Comparison of ENCODE assay signal across 19 mouse cellular contexts in the genomic region with DNA sequence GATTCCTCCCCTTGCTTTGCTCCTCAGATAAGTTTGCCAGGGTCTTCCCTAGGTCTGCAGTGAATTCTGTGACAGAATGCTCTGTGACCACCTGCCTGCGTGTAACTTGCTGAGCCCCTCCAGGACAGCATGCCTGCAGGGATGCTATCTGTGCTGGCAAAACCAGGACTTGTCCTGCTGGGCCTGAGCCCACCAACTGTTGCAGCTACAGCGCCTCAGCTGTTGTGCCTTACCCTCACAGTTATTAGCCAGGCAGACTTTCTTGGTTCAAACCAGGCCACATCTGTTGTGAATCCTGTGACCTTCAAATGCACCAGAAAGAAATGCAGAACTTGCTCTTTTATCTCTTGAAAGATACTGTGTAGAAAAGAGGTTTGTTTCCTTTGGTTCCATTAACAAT.
DNase-seq lines count a peak whose midpoint lies in the region; ATAC-seq lines count a peak whose summit lies in the region.
"Had no signal": no experiment of that assay in that cellular context is flagged by ENCODE, and none has a peak within 500 bp of the region (broad histone marks: within the 10 kb centered on the region; RNA-seq: fewer than 3 reads in every experiment).

No protein-coding gene starts in this region.

- 0 out of 2 replicates have a peak overlapping the region, but pooled peaks have one; percentile 2 for H3K27ac ChIP-seq in hindbrain, embryonic 15.5 days (replicated peaks)
- no peak overlapping the region for H3K27ac ChIP-seq in hindbrain, embryonic 11.5 days (ENCODE audit: low read depth, low read length)
- no peak overlapping the region for H3K27ac ChIP-seq in liver, embryonic 12.5 days
- H3K27ac ChIP-seq: heart, embryonic 15.5 days; liver, embryonic 14.5 days; neural tube, embryonic 12.5 days had no signal

- peak; percentile 32 for DNase-seq in embryo, embryonic 10 days (ENCODE audit: low spot score)
- no peak for DNase-seq in embryo, embryonic 9.5 days (ENCODE audit: extremely low spot score)
- no peak for DNase-seq in hindbrain, embryonic 11.5 days (ENCODE audit: low spot score)
- DNase-seq in retina, embryonic 14.5 days (ENCODE audit: low spot score) = peak; percentile 32
- no peak for DNase-seq in retina, postnatal 1 day
- no peak for DNase-seq in adrenal gland, postnatal 4 days (ENCODE audit: low spot score in 2 of 2)
- DNase-seq: adrenal gland, postnatal 10 days; cerebellum, adult 11-12 months; heart, adult 18-20 months; kidney, adult 18-20 months; kidney, postnatal 36 days; right cerebral cortex, postnatal 4 days; thymus, postnatal 25 days had no signal

- ATAC-seq in hindbrain, embryonic 15.5 days (ENCODE audit: low FRiP score, low read depth) = no peak
- no peak for ATAC-seq in hindbrain, embryonic 11.5 days (ENCODE audit: low FRiP score)
- ATAC-seq in liver, embryonic 12.5 days = no peak
- ATAC-seq: forebrain, embryonic 14.5 days had no signal

- peaks cover 29% of the 10 kb centered on the region for H3K4me1 ChIP-seq in hindbrain, embryonic 15.5 days (replicated peaks)
- no peaks in the 10 kb centered on the region for H3K4me1 ChIP-seq in hindbrain, embryonic 11.5 days (replicated peaks; ENCODE audit: control insufficient read depth, insufficient read depth, low read length)
- H3K4me1 ChIP-seq in liver, embryonic 12.5 days = no peaks in the 10 kb centered on the region

- WGBS in hindbrain, embryonic 15.5 days = 12% methylated on average over 2 of the region's 2 CpGs
- WGBS in hindbrain, embryonic 11.5 days = 11% methylated on average over 2 of the region's 2 CpGs
- WGBS in liver, embryonic 12.5 days (ENCODE audit: insufficient replicate concordance) = 40% methylated on average over 2 of the region's 2 CpGs

- H3K9me3 ChIP-seq in hindbrain, embryonic 15.5 days = no peaks in the 10 kb centered on the region
- no peaks in the 10 kb centered on the region for H3K9me3 ChIP-seq in hindbrain, embryonic 11.5 days (ENCODE audit: control insufficient read depth, low read length)
- no peaks in the 10 kb centered on the region for H3K9me3 ChIP-seq in liver, embryonic 12.5 days (replicated peaks)
- H3K9me3 ChIP-seq: heart, embryonic 15.5 days; neural tube, embryonic 12.5 days had no signal

- H3K27me3 ChIP-seq in hindbrain, embryonic 15.5 days = no peaks in the 10 kb centered on the region
- H3K27me3 ChIP-seq in hindbrain, embryonic 11.5 days (ENCODE audit: control insufficient read depth, insufficient read depth, low read length) = no peaks in the 10 kb centered on the region
- H3K27me3 ChIP-seq in liver, embryonic 12.5 days (replicated peaks) = no peaks in the 10 kb centered on the region
- H3K27me3 ChIP-seq: heart, embryonic 15.5 days; neural tube, embryonic 12.5 days had no signal

- H3K4me2 ChIP-seq in hindbrain, embryonic 15.5 days = no peak overlapping the region
- H3K4me2 ChIP-seq in hindbrain, embryonic 11.5 days (replicated peaks; ENCODE audit: low read depth, low read length) = no peak overlapping the region
- H3K4me2 ChIP-seq in liver, embryonic 12.5 days = no peak overlapping the region
- H3K4me2 ChIP-seq: heart, embryonic 15.5 days; neural tube, embryonic 12.5 days had no signal

- H3K36me3 ChIP-seq in hindbrain, embryonic 15.5 days = no peaks in the 10 kb centered on the region
- no peaks in the 10 kb centered on the region for H3K36me3 ChIP-seq in hindbrain, embryonic 11.5 days (ENCODE audit: control insufficient read depth, insufficient read depth, low read length)
- H3K36me3 ChIP-seq in liver, embryonic 12.5 days = no peaks in the 10 kb centered on the region
- H3K36me3 ChIP-seq: heart, embryonic 15.5 days; neural tube, embryonic 12.5 days had no signal

- no peak overlapping the region for H3K9ac ChIP-seq in hindbrain, embryonic 15.5 days
- no peak overlapping the region for H3K9ac ChIP-seq in hindbrain, embryonic 11.5 days (ENCODE audit: low read depth, low read length)
- no peak overlapping the region for H3K9ac ChIP-seq in liver, embryonic 12.5 days
- H3K9ac ChIP-seq: heart, embryonic 15.5 days; liver, embryonic 14.5 days; neural tube, embryonic 12.5 days had no signal

- H3K4me3 ChIP-seq in hindbrain, embryonic 15.5 days = no peak overlapping the region
- H3K4me3 ChIP-seq in hindbrain, embryonic 11.5 days (ENCODE audit: low read depth, low read length) = no peak overlapping the region
- no peak overlapping the region for H3K4me3 ChIP-seq in liver, embryonic 12.5 days
- H3K4me3 ChIP-seq: heart, embryonic 15.5 days; neural tube, embryonic 12.5 days had no signal

Comparison
In these comparisons a context has a peak if more than half of its experiments do, and no peak if none do; other contexts are left out.
1. DNase-seq: peak in embryo, embryonic 10 days (single experiment) and retina, embryonic 14.5 days (single experiment); none in embryo, embryonic 9.5 days (single experiment), hindbrain, embryonic 11.5 days (single experiment), retina, postnatal 1 day (single experiment) and adrenal gland, postnatal 4 days (0 of 2).